Mouse (Mus musculus) limb, embryonic 10.5 days (tissue): Measurements from ENCODE around the gene Spon1. TPM values are rescaled to one million over a fixed set of nuclear protein-coding genes. Genes with fewer than 3 reads are reported as not detected.

Experiments used
- DNase-seq: peaks from one replicate; pipeline ENCODE4 v3.0.0-alpha.2; 2017; ENCODE audit warnings: low spot score
- H3K27ac ChIP-seq: fragments of 300-500 bp; sonication (generic); 2 replicates; pipeline ENCODE4 v1.5.1; 2016; ENCODE audit warnings: mild to moderate bottlenecking
- H3K27me3 ChIP-seq: fragments of 300-500 bp; sonication (generic); 2 replicates; pipeline ENCODE4 v1.6.1; 2016; ENCODE audit warnings: low read depth, mild to moderate bottlenecking; ENCODE audit not compliant: poor library complexity, severe bottlenecking
- H3K36me3 ChIP-seq: fragments of 300-500 bp; sonication (generic); 2 replicates; pipeline ENCODE4 v1.6.1; 2016; ENCODE audit warnings: mild to moderate bottlenecking, moderate library complexity
- H3K4me1 ChIP-seq: fragments of 300-500 bp; sonication (generic); 2 replicates; pipeline ENCODE4 v1.6.1; 2016
- H3K4me3 ChIP-seq: fragments of 300-500 bp; sonication (generic); 2 replicates; pipeline ENCODE4 v1.5.1; 2016; ENCODE audit warnings: mild to moderate bottlenecking, moderate library complexity
- H3K9me3 ChIP-seq: fragments of 300-500 bp; sonication (generic); replicated peaks from 2 replicates; pipeline ENCODE4 v1.6.1; 2016; ENCODE audit warnings: mild to moderate bottlenecking
- WGBS: fragments of 180-500 bp; shearing (Covaris S2); methylation state at CpG from one replicate; pipeline ENCODE4 v1.1.7; 2016; 5-methylcytosine and 5-hydroxymethylcytosine counted together
- polyA plus RNA-seq: library from polyadenylated mRNA; unstranded; fragments of >200 nt; fragmentation: Nextera tagmentation; extraction: Ambion mirVana; gene quantifications from 2 replicates; pipeline ENCODE4 v1.2.1, GENCODE M21; 2016

Gene Spon1
- polyA plus RNA-seq, 1 experiment from 2014 or later = 3.2 TPM

- no peaks in the 10 kb centered on the region for H3K27me3 ChIP-seq
- 0 out of 2 replicates have a peak, but pooled peaks cover 2% of the 10 kb centered on the region for H3K36me3 ChIP-seq
- 89% methylated on average over 11 of the region's 11 CpGs for WGBS
- no peaks in the 10 kb centered on the region for H3K9me3 ChIP-seq
- no peak overlapping the region for H3K27ac ChIP-seq
- DNase-seq = no peak
- H3K4me1 ChIP-seq = peaks cover 47% of the 10 kb centered on the region
- no peak overlapping the region for H3K4me3 ChIP-seq
Measured at GRCm38 (mm10) chr7:114068956-114069533, 303.2 kb downstream of the Spon1 start.

DNA sequence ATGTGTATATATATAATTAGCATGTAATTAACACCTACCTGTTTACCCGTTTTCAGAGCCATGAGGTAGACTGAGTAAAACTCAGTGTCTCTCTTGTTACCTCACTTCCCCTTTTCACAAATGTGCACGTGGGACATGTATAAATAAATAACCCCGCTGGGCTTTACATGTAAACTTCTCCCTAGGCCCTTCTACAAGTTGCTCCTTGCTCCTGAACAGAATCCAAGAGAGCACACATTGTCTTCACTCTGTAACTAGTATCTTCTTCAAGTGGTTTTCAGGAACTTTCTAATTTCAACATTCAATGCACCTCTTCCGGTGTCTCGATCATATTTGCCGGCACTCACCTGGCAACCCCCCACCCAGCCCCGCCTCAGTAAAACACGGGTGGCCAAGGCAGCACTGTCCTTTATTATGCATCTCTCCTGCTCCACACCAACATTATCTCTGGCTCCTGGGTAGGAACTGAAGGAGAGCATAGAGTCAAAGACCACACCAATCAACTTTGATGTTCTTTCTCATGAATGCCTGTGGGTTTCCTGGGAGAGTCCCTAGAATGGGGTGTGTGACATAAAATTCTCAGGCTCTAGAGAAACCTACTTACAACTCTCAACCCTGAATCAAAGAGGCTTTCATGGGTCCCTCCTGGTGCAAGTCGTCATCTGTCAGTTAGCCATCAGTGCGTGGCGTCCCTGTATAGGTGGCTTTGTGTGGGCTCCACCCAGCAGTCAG is 304.1 kb downstream of the Spon1 start:
- DNase-seq = no peak
- 86% methylated on average over 11 of the region's 11 CpGs for WGBS
- Histone ChIP-seq H3K4me3 (no peak overlapping the region), H3K27me3 (no peaks in the 10 kb centered on the region), H3K9me3 (no peaks in the 10 kb centered on the region), H3K4me1 (peaks cover 42% of the 10 kb centered on the region), H3K36me3 (0 out of 2 replicates have a peak, but pooled peaks cover 2% of the 10 kb centered on the region), H3K27ac (no peak overlapping the region)

- Histone ChIP-seq H3K4me1 (peaks cover 36% of the 10 kb centered on the region), H3K36me3 (0 out of 2 replicates have a peak, but pooled peaks cover 2% of the 10 kb centered on the region), H3K27ac (no peak overlapping the region), H3K9me3 (no peaks in the 10 kb centered on the region), H3K27me3 (no peaks in the 10 kb centered on the region), H3K4me3 (no peak overlapping the region)
- no peak for DNase-seq
- 72% methylated on average over 3 of the region's 3 CpGs for WGBS
Measured at GRCm38 (mm10) chr7:114070458-114070840, 304.7 kb downstream of the Spon1 start.

DNA sequence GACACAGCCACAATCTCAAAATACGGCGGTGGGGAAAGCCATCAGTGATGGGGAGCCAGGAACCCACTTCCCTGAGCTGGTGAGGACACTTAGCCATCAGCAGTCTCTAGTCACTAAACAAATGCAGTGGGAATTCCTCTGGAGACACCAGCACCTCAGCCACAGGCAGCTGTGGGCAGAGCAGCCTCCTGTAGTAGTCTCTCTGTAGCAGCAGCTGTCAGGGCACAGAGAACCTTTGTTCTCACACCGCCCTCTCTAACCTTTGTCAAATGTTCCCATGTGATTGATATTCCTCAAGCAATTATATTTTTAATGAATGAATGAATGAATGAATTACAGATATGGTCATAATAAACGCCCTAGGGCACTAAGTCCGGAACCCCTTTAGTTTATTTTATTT is 305.6 kb downstream of the Spon1 start:
- no peak overlapping the region for H3K4me3 ChIP-seq
- H3K9me3 ChIP-seq = no peaks in the 10 kb centered on the region
- 81% methylated on average over 5 of the region's 5 CpGs for WGBS
- no peaks in the 10 kb centered on the region for H3K27me3 ChIP-seq
- peaks cover 27% of the 10 kb centered on the region for H3K4me1 ChIP-seq
- H3K27ac ChIP-seq = no peak overlapping the region; the same call in 1 of the 2 replicates
- H3K36me3 ChIP-seq = 0 out of 2 replicates have a peak, but pooled peaks cover 2% of the 10 kb centered on the region
- no peak for DNase-seq

GRCm38 (mm10) chr7:114071851-114072616 is 306.2 kb downstream of the Spon1 start:
- H3K36me3 ChIP-seq = 0 out of 2 replicates have a peak, but pooled peaks cover 2% of the 10 kb centered on the region
- peaks cover 21% of the 10 kb centered on the region for H3K4me1 ChIP-seq
- H3K4me3 ChIP-seq = no peak overlapping the region
- H3K27me3 ChIP-seq = no peaks in the 10 kb centered on the region
- H3K9me3 ChIP-seq = no peaks in the 10 kb centered on the region
- WGBS = 22% methylated on average over 13 of the region's 13 CpGs
- no peak for DNase-seq
- H3K27ac ChIP-seq = peak overlapping the region; percentile 32; the same call in 1 of the 2 replicates

DNA sequence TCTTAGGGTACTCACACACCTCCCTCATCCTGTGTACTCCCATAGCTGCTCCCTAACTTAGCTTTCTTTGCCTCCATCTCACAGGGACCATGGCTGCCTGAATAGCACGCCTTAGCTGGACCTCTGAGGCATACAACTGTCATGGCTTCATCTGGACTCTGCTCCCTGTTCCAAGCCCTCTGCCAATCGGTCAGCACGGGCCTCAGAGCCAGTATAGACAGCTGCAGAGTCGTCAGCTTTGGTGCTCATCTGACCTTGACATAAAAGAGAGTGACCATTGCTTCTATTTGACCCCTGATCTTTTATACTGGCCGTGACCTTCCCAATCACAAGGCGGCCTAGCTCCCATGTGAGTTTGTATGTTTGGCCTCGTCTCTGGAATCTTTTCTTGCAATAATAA is 308.3 kb downstream of the Spon1 start:
- DNase-seq = no peak
- H3K9me3 ChIP-seq = no peaks in the 10 kb centered on the region
- H3K36me3 ChIP-seq = no peaks in the 10 kb centered on the region
- H3K27ac ChIP-seq = no peak overlapping the region
- peaks cover 21% of the 10 kb centered on the region for H3K4me1 ChIP-seq
- no peaks in the 10 kb centered on the region for H3K27me3 ChIP-seq
- 77% methylated on average over 7 of the region's 7 CpGs for WGBS
- no peak overlapping the region for H3K4me3 ChIP-seq

- H3K27ac ChIP-seq = no peak overlapping the region
- H3K9me3 ChIP-seq = no peaks in the 10 kb centered on the region
- DNase-seq = no peak
- WGBS = 93% methylated on average over 2 of the region's 2 CpGs
- H3K4me1 ChIP-seq = peaks cover 21% of the 10 kb centered on the region
- H3K36me3 ChIP-seq = no peaks in the 10 kb centered on the region
- no peaks in the 10 kb centered on the region for H3K27me3 ChIP-seq
- H3K4me3 ChIP-seq = no peak overlapping the region
Measured at GRCm38 (mm10) chr7:114074595-114074994, 308.8 kb downstream of the Spon1 start.

DNA sequence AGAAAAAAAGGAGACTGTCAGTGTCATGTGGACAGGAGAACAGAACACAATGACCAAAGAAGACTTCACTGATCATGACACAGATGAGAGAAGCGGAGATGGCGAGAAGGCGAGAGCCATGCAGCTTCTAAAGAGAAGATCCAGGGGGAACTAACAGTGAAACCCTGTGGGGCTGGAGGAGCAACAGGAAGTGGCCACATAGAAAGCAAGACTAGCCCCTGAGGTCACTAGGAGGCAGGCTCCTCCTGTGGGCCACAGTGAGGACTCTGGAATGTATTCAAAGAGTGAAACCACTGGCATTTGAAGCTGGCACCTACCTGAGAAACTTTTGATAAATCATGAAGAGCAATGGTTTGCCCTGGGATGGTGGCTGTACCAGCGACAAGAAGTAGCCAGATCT is 313.5 kb downstream of the Spon1 start:
- H3K27ac ChIP-seq = no peak overlapping the region
- no peaks in the 10 kb centered on the region for H3K36me3 ChIP-seq
- H3K27me3 ChIP-seq = no peaks in the 10 kb centered on the region
- no peak for DNase-seq
- no peak overlapping the region for H3K4me3 ChIP-seq
- no peaks in the 10 kb centered on the region for H3K9me3 ChIP-seq
- no peaks in the 10 kb centered on the region for H3K4me1 ChIP-seq
- 91% methylated on average over 4 of the region's 4 CpGs for WGBS

DNA sequence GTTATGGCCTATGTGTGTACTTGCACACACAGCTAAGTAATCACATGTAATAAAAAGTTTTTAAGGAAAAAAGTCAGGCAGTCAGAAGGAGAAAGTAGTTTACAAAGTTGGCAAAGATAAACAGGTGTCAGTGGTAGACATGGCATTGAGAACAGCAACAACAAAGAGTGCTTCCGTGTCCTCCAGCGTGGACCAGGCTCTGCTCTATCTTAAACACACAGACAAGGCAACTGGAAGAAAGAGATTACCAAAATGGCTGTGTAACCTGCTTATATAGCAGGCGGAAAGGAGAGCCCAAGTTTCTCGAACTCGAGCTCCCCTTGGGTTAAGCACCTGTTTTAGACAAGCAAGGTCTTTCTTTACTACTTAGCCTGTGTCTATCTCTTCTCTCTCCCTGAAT is 314.5 kb downstream of the Spon1 start:
- no peak overlapping the region for H3K4me3 ChIP-seq
- no peaks in the 10 kb centered on the region for H3K27me3 ChIP-seq
- H3K36me3 ChIP-seq = no peaks in the 10 kb centered on the region
- H3K9me3 ChIP-seq = no peaks in the 10 kb centered on the region
- WGBS = 97% methylated on average over 5 of the region's 5 CpGs
- H3K4me1 ChIP-seq = no peaks in the 10 kb centered on the region
- no peak for DNase-seq
- H3K27ac ChIP-seq = no peak overlapping the region

DNA sequence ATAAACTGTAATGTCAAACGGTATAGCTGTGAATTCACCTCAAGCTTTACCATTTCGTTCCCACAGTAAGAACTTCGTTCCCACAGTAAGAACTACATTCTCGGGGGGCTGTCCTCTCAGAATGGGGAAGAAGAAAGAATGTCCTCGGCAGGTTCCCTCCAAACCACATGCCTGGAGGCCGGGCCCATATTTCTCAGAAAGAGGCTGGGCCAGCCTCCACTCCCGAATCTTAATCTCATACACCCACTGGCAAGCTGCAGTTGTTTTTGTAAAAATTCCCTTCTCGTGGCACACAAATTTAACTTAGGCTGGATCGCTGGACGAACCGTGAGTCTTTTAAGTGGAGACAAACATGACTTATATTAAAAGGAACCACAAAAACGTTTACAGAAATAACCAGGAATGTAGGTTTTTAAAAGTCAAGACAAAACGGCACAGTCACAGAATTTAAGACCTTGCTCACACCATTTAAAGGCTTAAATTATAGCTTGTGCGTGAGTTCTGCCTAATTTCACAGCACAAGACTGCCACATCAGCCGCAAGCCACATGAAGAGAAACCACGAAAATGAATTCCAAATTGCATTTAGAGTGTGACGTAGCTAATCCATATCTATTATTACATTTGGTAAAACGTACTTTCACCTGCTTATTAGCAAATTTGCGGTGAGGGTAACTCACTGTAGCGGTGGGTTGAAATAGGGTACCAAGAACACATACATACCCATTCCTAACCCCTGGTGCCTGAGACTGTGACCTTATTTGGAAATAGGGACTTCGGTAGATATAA is 316.0 kb downstream of the Spon1 start:
- DNase-seq = no peak
- Histone ChIP-seq H3K4me3 (no peak overlapping the region), H3K9me3 (no peaks in the 10 kb centered on the region), H3K27me3 (no peaks in the 10 kb centered on the region), H3K4me1 (peaks cover 3% of the 10 kb centered on the region), H3K27ac (no peak overlapping the region), H3K36me3 (no peaks in the 10 kb centered on the region)
- WGBS = 88% methylated on average over 21 of the region's 21 CpGs

GRCm38 (mm10) chr7:114083088-114083487 is 317.3 kb downstream of the Spon1 start:
- H3K27ac ChIP-seq = no peak overlapping the region
- DNase-seq = no peak
- no peaks in the 10 kb centered on the region for H3K9me3 ChIP-seq
- no peaks in the 10 kb centered on the region for H3K27me3 ChIP-seq
- WGBS = 100% methylated on average over 2 of the region's 2 CpGs
- H3K4me3 ChIP-seq = no peak overlapping the region
- peaks cover 16% of the 10 kb centered on the region for H3K4me1 ChIP-seq
- no peaks in the 10 kb centered on the region for H3K36me3 ChIP-seq

DNA sequence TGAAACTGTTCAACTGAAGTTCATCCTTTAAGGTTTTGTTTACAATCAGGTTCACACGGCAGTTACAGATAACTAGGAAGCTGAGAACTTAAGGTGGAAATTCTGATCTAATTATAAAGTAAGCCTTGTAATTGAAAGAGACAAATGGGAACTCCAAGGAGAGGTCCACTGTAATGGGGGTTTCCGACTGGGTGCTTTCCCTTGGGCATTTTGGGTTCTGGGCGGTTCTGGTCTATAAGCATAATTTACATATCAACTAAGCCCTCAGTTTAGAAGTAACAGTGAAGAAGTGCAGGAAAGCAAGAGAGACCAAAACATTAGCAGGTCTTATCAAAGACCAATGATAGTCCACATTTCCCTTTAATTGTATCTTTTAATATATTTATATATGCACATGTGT is 318.0 kb downstream of the Spon1 start:
- Histone ChIP-seq H3K36me3 (no peaks in the 10 kb centered on the region), H3K4me3 (no peak overlapping the region), H3K4me1 (peaks cover 22% of the 10 kb centered on the region), H3K27me3 (no peaks in the 10 kb centered on the region), H3K27ac (no peak overlapping the region), H3K9me3 (no peaks in the 10 kb centered on the region)
- no peak for DNase-seq
- 77% methylated on average over 3 of the region's 3 CpGs for WGBS
